Mouse (Mus musculus) megakaryocyte, embryonic 14.5 days (primary cell): ENCODE measurements around the gene Hexb. TPM values are rescaled to one million over a fixed set of nuclear protein-coding genes. Genes with fewer than 3 reads are reported as not detected.

ENCODE experiments used
- H3K27me3 ChIP-seq: replicated peaks from 2 replicates; pipeline ENCODE3; 2012; ENCODE audit warnings: inconsistent platforms
- H3K36me3 ChIP-seq: replicated peaks from 2 replicates; pipeline ENCODE3; 2012; ENCODE audit warnings: low read length, inconsistent platforms, mixed read lengths
- H3K4me1 ChIP-seq: 2 replicates; pipeline ENCODE4 v1.6.1; 2012; ENCODE audit warnings: inconsistent platforms
- H3K4me3 ChIP-seq: replicated peaks from 2 replicates; pipeline ENCODE3; 2012; ENCODE audit warnings: moderate library complexity, mild to moderate bottlenecking, inconsistent platforms
- H3K9me3 ChIP-seq: 2 replicates; pipeline ENCODE4 v1.6.1; 2012; ENCODE audit warnings: inconsistent platforms
- FLI1 ChIP-seq: IDR thresholded peaks from 2 replicates; pipeline ENCODE4 v1.6.1; 2012; ENCODE audit warnings: low read length, inconsistent platforms, mixed read lengths
- GATA1 ChIP-seq: IDR thresholded peaks from 3 replicates; pipeline ENCODE4 v1.6.1; 2012; ENCODE audit warnings: mixed read lengths, low read length, inconsistent platforms, borderline replicate concordance
- polyA plus RNA-seq: library from polyadenylated mRNA; stranded (reverse); fragments of >175 nt; gene quantifications from 2 replicates; pipeline ENCODE4 v1.2.3, GENCODE M21; 2012; ENCODE audit warnings: low replicate concordance; ENCODE audit not compliant: insufficient read depth

The Hexb gene
- polyA plus RNA-seq, 1 experiment, result 9.3 TPM

DNA sequence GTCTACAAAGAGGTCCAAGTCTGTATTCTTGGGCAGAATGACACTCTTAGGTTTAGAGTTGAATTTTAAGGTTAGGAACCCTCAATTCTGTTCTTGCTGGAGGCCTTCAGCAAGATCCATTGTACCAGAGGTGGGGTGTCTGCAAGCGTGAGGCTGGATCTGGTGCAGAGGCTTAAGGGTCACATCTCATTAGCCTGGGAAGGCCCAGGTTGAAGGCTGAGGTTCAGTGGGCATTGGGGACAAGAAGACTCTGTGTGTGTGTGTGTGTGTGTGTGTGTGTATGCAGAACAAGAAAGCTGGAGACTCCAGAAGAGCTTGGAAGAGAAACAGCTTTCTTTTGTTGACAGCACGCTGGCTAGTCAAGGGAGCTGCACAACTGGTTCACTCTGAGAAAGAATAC, 7.9 kb upstream of the Hexb start:
- TF ChIP-seq GATA1 (no peak), FLI1 (no peak)

DNA sequence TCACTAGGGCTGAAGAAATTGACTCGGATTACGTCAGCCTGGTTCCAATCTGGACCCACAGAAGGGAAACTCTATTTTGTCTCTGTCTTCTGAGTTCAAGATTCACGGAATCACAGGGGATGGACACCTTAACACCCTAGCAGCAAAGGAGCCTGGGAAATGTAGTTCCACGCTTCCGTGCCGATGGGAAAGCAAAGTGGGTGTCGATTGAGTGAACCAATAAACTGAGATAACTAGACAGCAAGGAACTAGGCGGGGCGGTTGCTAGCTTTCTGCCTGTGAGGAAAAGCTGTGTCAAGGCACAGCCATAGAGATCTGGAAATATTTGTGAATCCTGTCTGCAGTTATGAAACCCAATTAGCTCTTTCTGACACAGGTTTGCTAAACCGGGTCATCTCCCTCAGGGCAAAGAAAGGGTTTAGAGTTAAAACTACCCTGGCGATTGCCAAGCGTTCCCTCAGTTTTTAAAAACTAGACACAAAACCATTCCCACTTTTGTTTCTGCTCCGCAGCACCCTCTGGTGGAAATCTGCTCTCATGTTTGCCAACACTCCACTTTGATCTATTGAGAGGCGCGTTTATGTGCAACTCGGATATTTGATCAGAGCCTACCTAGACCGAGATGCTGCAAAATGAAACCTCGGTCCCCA, 7.0 kb upstream of the Hexb start:
- TF ChIP-seq GATA1 (no peak), FLI1 (no peak)
- H3K36me3 ChIP-seq, result no peaks in the 10 kb centered on the region
- peaks cover 2% of the 10 kb centered on the region for H3K27me3 ChIP-seq
- H3K4me3 ChIP-seq, result peak overlapping the region; percentile 90
- peaks cover 5% of the 10 kb centered on the region for H3K9me3 ChIP-seq
- peaks cover 38% of the 10 kb centered on the region for H3K4me1 ChIP-seq

More for the DNA sequence above, 7.9 kb upstream of the Hexb start:
- no peaks in the 10 kb centered on the region for H3K36me3 ChIP-seq
- peaks cover 2% of the 10 kb centered on the region for H3K27me3 ChIP-seq
- H3K4me3 ChIP-seq, result no peak overlapping the region
- H3K9me3 ChIP-seq, result peaks cover 12% of the 10 kb centered on the region
- peaks cover 38% of the 10 kb centered on the region for H3K4me1 ChIP-seq

GRCm38 (mm10) chr13:97201896-97202295, 3.7 kb upstream of the Hexb start:
- Histone ChIP-seq H3K9me3 (no peaks in the 10 kb centered on the region), H3K4me1 (peaks cover 42% of the 10 kb centered on the region), H3K4me3 (no peak overlapping the region), H3K36me3 (no peaks in the 10 kb centered on the region), H3K27me3 (no peaks in the 10 kb centered on the region)
- no peak for TF ChIP-seq GATA1
- TF ChIP-seq FLI1, result no peak

DNA sequence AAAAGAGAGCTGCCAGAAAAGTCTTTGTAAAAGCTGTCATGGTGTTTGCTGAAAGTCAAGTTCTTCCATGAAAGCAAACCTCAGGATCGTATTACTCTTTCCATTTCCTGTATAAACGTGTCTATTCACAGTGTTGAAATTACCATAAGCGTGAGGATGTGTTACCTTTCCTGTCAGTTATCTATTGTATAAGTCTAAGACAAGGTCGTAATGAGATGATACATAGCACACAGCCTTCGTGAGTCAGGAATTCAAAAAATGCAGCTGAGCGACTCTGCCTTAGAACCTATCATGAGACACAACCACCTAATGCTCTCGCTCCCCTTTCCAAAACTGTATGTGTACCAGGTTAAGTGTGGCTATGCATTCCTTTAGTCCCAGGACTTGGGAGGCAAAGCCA, 2.9 kb upstream of the Hexb start:
- Histone ChIP-seq H3K4me1 (peaks cover 47% of the 10 kb centered on the region), H3K36me3 (no peaks in the 10 kb centered on the region), H3K9me3 (no peaks in the 10 kb centered on the region), H3K27me3 (no peaks in the 10 kb centered on the region), H3K4me3 (no peak overlapping the region)
- TF ChIP-seq FLI1, result no peak
- TF ChIP-seq GATA1, result no peak

GRCm38 (mm10) chr13:97199123-97199522, 966 bp upstream of the Hexb start:
- no peak overlapping the region for H3K4me3 ChIP-seq
- no peak for TF ChIP-seq GATA1
- TF ChIP-seq FLI1, result no peak
- H3K4me1 ChIP-seq, result peaks cover 30% of the 10 kb centered on the region
- H3K27me3 ChIP-seq, result no peaks in the 10 kb centered on the region
- H3K9me3 ChIP-seq, result no peaks in the 10 kb centered on the region
- H3K36me3 ChIP-seq, result no peaks in the 10 kb centered on the region

- peak overlapping the region; percentile 66 for H3K4me3 ChIP-seq
- H3K4me1 ChIP-seq, result peaks cover 20% of the 10 kb centered on the region
- peaks cover 12% of the 10 kb centered on the region for H3K36me3 ChIP-seq
- no peaks in the 10 kb centered on the region for H3K27me3 ChIP-seq
- H3K9me3 ChIP-seq, result no peaks in the 10 kb centered on the region
- TF ChIP-seq FLI1 (no peak), GATA1 (no peak)
These were observed 1.3 kb downstream of the Hexb start for GRCm38 (mm10) chr13:97196925-97197218.

GRCm38 (mm10) chr13:97196186-97196924, 1.8 kb downstream of the Hexb start:
- Histone ChIP-seq H3K4me3 (peak overlapping the region; percentile 66), H3K4me1 (peaks cover 20% of the 10 kb centered on the region), H3K27me3 (no peaks in the 10 kb centered on the region), H3K9me3 (no peaks in the 10 kb centered on the region), H3K36me3 (peaks cover 16% of the 10 kb centered on the region)
- TF ChIP-seq FLI1, result no peak
- TF ChIP-seq GATA1, result no peak

- Histone ChIP-seq H3K4me3 (no peak overlapping the region), H3K9me3 (no peaks in the 10 kb centered on the region), H3K36me3 (peaks cover 40% of the 10 kb centered on the region), H3K27me3 (no peaks in the 10 kb centered on the region), H3K4me1 (peaks cover 20% of the 10 kb centered on the region)
- no peak for TF ChIP-seq GATA1
- no peak for TF ChIP-seq FLI1
These were observed 4.7 kb downstream of the Hexb start for GRCm38 (mm10) chr13:97193420-97193819.

DNA sequence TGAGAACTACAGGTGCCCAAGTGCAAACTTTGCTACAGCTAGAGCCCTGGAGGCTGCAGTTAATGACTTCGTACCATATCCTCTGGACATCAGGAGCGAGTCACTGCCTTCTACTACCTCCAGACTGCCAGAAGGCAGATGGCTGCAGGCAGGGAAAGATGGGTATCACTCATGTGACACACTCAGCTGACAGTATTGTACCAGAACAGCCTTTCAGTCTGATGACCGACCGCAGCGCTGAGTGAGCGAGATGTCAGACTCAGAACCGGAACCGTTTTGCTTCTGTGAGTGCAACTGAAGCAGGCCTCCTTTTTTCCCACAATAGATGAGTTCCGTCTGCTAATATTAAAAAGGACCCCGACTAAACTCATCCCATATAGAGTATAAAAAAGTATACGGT, 5.5 kb downstream of the Hexb start:
- Histone ChIP-seq H3K4me1 (peaks cover 15% of the 10 kb centered on the region), H3K4me3 (no peak overlapping the region), H3K9me3 (no peaks in the 10 kb centered on the region), H3K36me3 (peaks cover 46% of the 10 kb centered on the region), H3K27me3 (no peaks in the 10 kb centered on the region)
- no peak for TF ChIP-seq FLI1
- no peak for TF ChIP-seq GATA1

DNA sequence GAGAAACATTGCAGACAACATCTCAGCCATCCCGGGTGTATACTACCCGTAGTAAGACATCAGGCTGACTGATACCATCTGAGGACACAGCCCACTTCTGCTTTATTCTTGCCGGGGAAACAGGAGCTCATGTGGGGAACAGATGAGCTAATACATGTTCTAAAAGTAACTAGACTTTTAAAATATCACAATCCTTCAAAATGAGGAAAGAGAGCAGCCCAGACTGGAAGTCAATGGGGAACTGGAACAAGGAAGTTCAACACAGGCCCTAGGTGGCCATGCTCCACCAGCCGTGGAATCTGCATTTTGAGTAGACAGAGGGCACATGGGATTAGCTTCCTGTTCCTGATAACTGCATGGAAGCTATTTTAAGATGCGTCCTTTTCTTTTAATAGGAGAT, 10.5 kb downstream of the Hexb start:
- Histone ChIP-seq H3K27me3 (no peaks in the 10 kb centered on the region), H3K9me3 (no peaks in the 10 kb centered on the region), H3K4me1 (peaks cover 22% of the 10 kb centered on the region), H3K4me3 (no peak overlapping the region), H3K36me3 (peaks cover 83% of the 10 kb centered on the region)
- TF ChIP-seq FLI1 (no peak), GATA1 (no peak)

- Histone ChIP-seq H3K9me3 (no peaks in the 10 kb centered on the region), H3K27me3 (no peaks in the 10 kb centered on the region), H3K4me1 (peaks cover 22% of the 10 kb centered on the region), H3K4me3 (no peak overlapping the region), H3K36me3 (peaks cover 87% of the 10 kb centered on the region)
- no peak for TF ChIP-seq GATA1
These were observed 11.8 kb downstream of the Hexb start for GRCm38 (mm10) chr13:97186346-97186745.
